Mouse (Mus musculus) neural tube, embryonic 13.5 days (tissue): ENCODE data around the gene Samd4b. TPM values are rescaled to one million over a fixed set of nuclear protein-coding genes. Genes with fewer than 3 reads are reported as not detected.

Source experiments
- ATAC-seq: fragments of 200-750 bp; cut with Nextera tagmentation; 2 replicates; pipeline ENCODE4 v1.8.0; 2017; ENCODE audit warnings: low read depth, mild to moderate bottlenecking, moderate TSS enrichment, moderate library complexity
- H3K27ac ChIP-seq: fragments of 300-500 bp; sonication (generic); replicated peaks from 2 replicates; pipeline ENCODE4 v1.5.1; 2015; ENCODE audit warnings: moderate library complexity, mild to moderate bottlenecking, inconsistent platforms
- H3K27me3 ChIP-seq: fragments of 300-500 bp; sonication (generic); 2 replicates; pipeline ENCODE4 v1.6.1; 2015; ENCODE audit warnings: mild to moderate bottlenecking, inconsistent platforms
- H3K36me3 ChIP-seq: fragments of 300-500 bp; sonication (generic); 2 replicates; pipeline ENCODE4 v1.6.1; 2015; ENCODE audit warnings: mild to moderate bottlenecking, inconsistent platforms
- H3K4me1 ChIP-seq: fragments of 300-500 bp; sonication (generic); replicated peaks from 2 replicates; pipeline ENCODE4 v1.6.1; 2015; ENCODE audit warnings: inconsistent platforms
- H3K4me2 ChIP-seq: fragments of 300-500 bp; sonication (generic); 2 replicates; pipeline ENCODE4 v1.6.1; 2015; ENCODE audit warnings: inconsistent platforms, mild to moderate bottlenecking, moderate library complexity
- H3K4me3 ChIP-seq: fragments of 300-500 bp; sonication (generic); 2 replicates; pipeline ENCODE4 v1.5.1; 2015; ENCODE audit warnings: mild to moderate bottlenecking, inconsistent platforms
- H3K9ac ChIP-seq: fragments of 300-500 bp; sonication (generic); 2 replicates; pipeline ENCODE4 v1.6.1; 2015; ENCODE audit warnings: moderate library complexity, mild to moderate bottlenecking, inconsistent platforms
- H3K9me3 ChIP-seq: fragments of 300-500 bp; sonication (generic); 2 replicates; pipeline ENCODE4 v1.6.1; 2016; ENCODE audit warnings: inconsistent platforms
- WGBS: fragments of 180-500 bp; shearing (Covaris S2); methylation state at CpG from one replicate; pipeline ENCODE4 v1.1.7; 2015; 5-methylcytosine and 5-hydroxymethylcytosine counted together
- polyA plus RNA-seq: library from polyadenylated mRNA; unstranded; fragments of >200 nt; fragmentation: Nextera tagmentation; extraction: Ambion mirVana; gene quantifications from 2 replicates; pipeline ENCODE4 v1.2.1, GENCODE M21; 2015

The Samd4b gene
- polyA plus RNA-seq, 1 experiment from 2014 or later: 25.6 TPM

- Histone ChIP-seq H3K4me1 (peaks cover 69% of the 10 kb centered on the region), H3K9me3 (no peaks in the 10 kb centered on the region), H3K27me3 (peaks cover 4% of the 10 kb centered on the region; the same call in 1 of the 2 replicates), H3K4me3 (peak overlapping the region; percentile 54), H3K9ac (peak overlapping the region; percentile 70), H3K36me3 (no peaks in the 10 kb centered on the region), H3K4me2 (peak overlapping the region; percentile 74), H3K27ac (peak overlapping the region; percentile 90)
- 5% methylated on average over 30 of the region's 30 CpGs for WGBS
- no peak for ATAC-seq
Measured at GRCm38 (mm10) chr7:28376011-28376771, 221.8 kb downstream of the Samd4b start.

DNA sequence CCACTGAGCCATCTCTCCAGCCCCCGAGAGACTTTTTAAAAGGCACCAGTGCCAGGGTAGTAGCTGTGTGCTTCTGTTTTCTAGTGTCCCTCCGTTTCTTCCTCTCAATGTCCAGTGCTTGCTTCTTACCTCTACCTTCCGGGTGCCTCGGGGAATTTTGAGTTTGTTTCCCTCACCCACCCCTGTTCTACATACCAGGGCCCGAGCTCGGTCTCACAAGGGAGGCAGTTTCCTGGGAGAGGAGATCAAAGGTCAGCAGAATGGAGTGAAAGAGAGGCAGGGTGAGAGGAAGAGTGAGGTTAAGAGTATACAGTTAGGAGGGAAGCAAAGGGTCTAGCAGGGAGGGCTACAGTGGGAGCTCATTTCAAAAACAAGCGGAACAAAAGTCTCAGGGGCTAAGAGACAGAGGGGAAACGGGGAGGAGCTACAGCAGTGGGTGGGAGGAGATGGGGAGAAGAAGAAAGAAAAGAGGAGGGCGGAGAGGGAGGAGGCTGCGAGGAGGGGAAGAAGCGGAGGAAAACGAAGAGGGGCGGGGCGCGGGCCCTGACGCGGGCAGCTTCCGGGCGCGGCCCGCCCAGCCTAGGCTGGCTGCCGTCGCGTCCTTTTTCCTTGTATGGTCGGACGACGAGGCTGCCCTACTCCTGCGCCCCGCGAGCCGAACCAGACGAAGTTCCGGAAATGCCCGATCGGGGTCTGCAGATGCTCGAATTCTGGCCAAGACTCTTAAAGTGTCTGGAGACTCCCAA lies 222.6 kb downstream of the Samd4b start:
- peak overlapping the region; percentile 54 for H3K4me3 ChIP-seq
- 1% methylated on average over 36 of the region's 36 CpGs for WGBS
- H3K4me1 ChIP-seq: peaks cover 69% of the 10 kb centered on the region

GRCm38 (mm10) chr7:28374647-28375046 lies 223.3 kb downstream of the Samd4b start:
- no peaks in the 10 kb centered on the region for H3K27me3 ChIP-seq
- no peaks in the 10 kb centered on the region for H3K9me3 ChIP-seq
- H3K27ac ChIP-seq: peak overlapping the region; percentile 90; the same call in 1 of the 2 replicates
- H3K36me3 ChIP-seq: peaks cover 6% of the 10 kb centered on the region; the same call in 1 of the 2 replicates
- no peak overlapping the region for H3K4me3 ChIP-seq
- WGBS: 84% methylated on average over 10 of the region's 10 CpGs
- H3K4me2 ChIP-seq: peak overlapping the region; percentile 74
- no peak for ATAC-seq
- peaks cover 74% of the 10 kb centered on the region for H3K4me1 ChIP-seq
- no peak overlapping the region for H3K9ac ChIP-seq

More for the DNA sequence above, 222.6 kb downstream of the Samd4b start:
- Histone ChIP-seq H3K9ac (peak overlapping the region; percentile 70), H3K9me3 (no peaks in the 10 kb centered on the region), H3K4me2 (peak overlapping the region; percentile 74), H3K27me3 (peaks cover under 1% of the 10 kb centered on the region; the same call in 1 of the 2 replicates), H3K27ac (peak overlapping the region; percentile 90), H3K36me3 (no peaks in the 10 kb centered on the region)
- ATAC-seq: peak; percentile 25

- Histone ChIP-seq H3K36me3 (peaks cover 8% of the 10 kb centered on the region; the same call in 1 of the 2 replicates), H3K4me2 (no peak overlapping the region), H3K9ac (no peak overlapping the region), H3K27me3 (no peaks in the 10 kb centered on the region), H3K4me3 (no peak overlapping the region), H3K27ac (peak overlapping the region; percentile 49; the same call in 1 of the 2 replicates), H3K4me1 (peaks cover 72% of the 10 kb centered on the region), H3K9me3 (no peaks in the 10 kb centered on the region)
- 82% methylated on average over 7 of the region's 7 CpGs for WGBS
- no peak for ATAC-seq
Measured at GRCm38 (mm10) chr7:28373891-28374495, 224.0 kb downstream of the Samd4b start.

GRCm38 (mm10) chr7:28373131-28373581 lies 224.8 kb downstream of the Samd4b start:
- ATAC-seq: peak; percentile 1
- Histone ChIP-seq H3K27ac (peak overlapping the region; percentile 91), H3K4me3 (peak overlapping the region; percentile 64), H3K4me2 (peak overlapping the region; percentile 78), H3K4me1 (peaks cover 67% of the 10 kb centered on the region), H3K9me3 (no peaks in the 10 kb centered on the region), H3K36me3 (peaks cover 16% of the 10 kb centered on the region), H3K27me3 (no peaks in the 10 kb centered on the region), H3K9ac (peak overlapping the region; percentile 35; the same call in 1 of the 2 replicates)
- under 1% methylated on average over 9 of the region's 9 CpGs for WGBS

GRCm38 (mm10) chr7:28372251-28373108 lies 225.5 kb downstream of the Samd4b start, which contains the start of gene Plekhg2:
TSS of gene Plekhg2 (minus strand) at chr7:28372599.
- H3K9ac ChIP-seq: peak within 1 kb of the TSS; percentile 84
- no peaks in the 10 kb centered on the region for H3K27me3 ChIP-seq
- under 1% methylated on average over 65 of the region's 66 CpGs for WGBS
- H3K4me3 ChIP-seq: peak within 1 kb of the TSS; percentile 64
- peaks cover 60% of the 10 kb centered on the region for H3K4me1 ChIP-seq
- H3K4me2 ChIP-seq: peak within 1 kb of the TSS; percentile 78
- peak; percentile 85 for ATAC-seq
- no peaks in the 10 kb centered on the region for H3K9me3 ChIP-seq
- peak within 1 kb of the TSS; percentile 91 for H3K27ac ChIP-seq
- peaks cover 22% of the 10 kb centered on the region for H3K36me3 ChIP-seq

- peak overlapping the region; percentile 78 for H3K4me2 ChIP-seq
- under 1% methylated on average over 42 of the region's 43 CpGs for WGBS
- H3K4me1 ChIP-seq: peaks cover 52% of the 10 kb centered on the region
- H3K9ac ChIP-seq: peak overlapping the region; percentile 84
- ATAC-seq: peak; percentile 6; the same call in 1 of the 2 replicates
- peak overlapping the region; percentile 64 for H3K4me3 ChIP-seq
- peaks cover 32% of the 10 kb centered on the region for H3K36me3 ChIP-seq
- peak overlapping the region; percentile 91 for H3K27ac ChIP-seq
- no peaks in the 10 kb centered on the region for H3K9me3 ChIP-seq
- H3K27me3 ChIP-seq: no peaks in the 10 kb centered on the region
Measured at GRCm38 (mm10) chr7:28371514-28371989, 226.4 kb downstream of the Samd4b start.

- Histone ChIP-seq H3K27me3 (no peaks in the 10 kb centered on the region), H3K9me3 (no peaks in the 10 kb centered on the region), H3K4me1 (peaks cover 47% of the 10 kb centered on the region), H3K36me3 (peaks cover 37% of the 10 kb centered on the region), H3K4me2 (peak overlapping the region; percentile 78), H3K4me3 (peak overlapping the region; percentile 64), H3K27ac (peak overlapping the region; percentile 91), H3K9ac (peak overlapping the region; percentile 84)
- WGBS: 8% methylated on average over 11 of the region's 11 CpGs
- ATAC-seq: no peak
Measured at GRCm38 (mm10) chr7:28370977-28371513, 226.9 kb downstream of the Samd4b start.

DNA sequence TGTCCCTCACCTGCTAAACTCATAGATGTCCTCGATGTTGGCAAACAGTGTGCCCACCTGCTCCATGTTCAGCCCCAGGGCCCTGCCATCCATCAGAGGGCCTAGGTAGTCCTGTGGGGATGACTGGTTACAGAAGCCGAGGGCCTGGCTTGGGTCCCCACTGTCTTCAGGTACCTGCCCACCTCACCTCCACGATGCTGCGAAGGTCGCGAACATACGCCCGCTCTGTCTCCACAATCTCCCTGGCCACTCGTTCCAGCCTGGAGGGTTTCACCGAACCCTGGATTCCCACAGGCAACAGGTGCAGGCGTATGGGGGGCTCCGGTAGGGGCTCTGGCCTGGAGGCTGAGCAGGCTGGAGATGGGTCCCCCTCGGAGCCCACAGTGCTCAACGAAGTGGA lies 227.9 kb downstream of the Samd4b start:
- H3K27ac ChIP-seq: no peak overlapping the region
- peak overlapping the region; percentile 78 for H3K4me2 ChIP-seq
- H3K4me1 ChIP-seq: peaks cover 37% of the 10 kb centered on the region
- WGBS: 93% methylated on average over 14 of the region's 14 CpGs
- peak overlapping the region; percentile 84; the same call in 1 of the 2 replicates for H3K9ac ChIP-seq
- no peak for ATAC-seq
- peaks cover 45% of the 10 kb centered on the region for H3K36me3 ChIP-seq
- peak overlapping the region; percentile 64 for H3K4me3 ChIP-seq
- no peaks in the 10 kb centered on the region for H3K27me3 ChIP-seq
- no peaks in the 10 kb centered on the region for H3K9me3 ChIP-seq

GRCm38 (mm10) chr7:28368276-28368920 lies 229.5 kb downstream of the Samd4b start:
- 93% methylated on average over 16 of the region's 16 CpGs for WGBS
- Histone ChIP-seq H3K27ac (no peak overlapping the region), H3K4me3 (no peak overlapping the region), H3K9ac (no peak overlapping the region), H3K4me2 (no peak overlapping the region), H3K9me3 (no peaks in the 10 kb centered on the region), H3K4me1 (peaks cover 28% of the 10 kb centered on the region), H3K36me3 (peaks cover 61% of the 10 kb centered on the region), H3K27me3 (no peaks in the 10 kb centered on the region)
- no peak for ATAC-seq
